Mouse (Mus musculus): ENCODE data around the gene Tmem183a. TPM values are rescaled to one million over a fixed set of nuclear protein-coding genes. Genes with fewer than 3 reads are reported as not detected.

Gene Tmem183a
- polyA plus RNA-seq, 1 experiment from 2014 or later: 51.6 TPM

DNA sequence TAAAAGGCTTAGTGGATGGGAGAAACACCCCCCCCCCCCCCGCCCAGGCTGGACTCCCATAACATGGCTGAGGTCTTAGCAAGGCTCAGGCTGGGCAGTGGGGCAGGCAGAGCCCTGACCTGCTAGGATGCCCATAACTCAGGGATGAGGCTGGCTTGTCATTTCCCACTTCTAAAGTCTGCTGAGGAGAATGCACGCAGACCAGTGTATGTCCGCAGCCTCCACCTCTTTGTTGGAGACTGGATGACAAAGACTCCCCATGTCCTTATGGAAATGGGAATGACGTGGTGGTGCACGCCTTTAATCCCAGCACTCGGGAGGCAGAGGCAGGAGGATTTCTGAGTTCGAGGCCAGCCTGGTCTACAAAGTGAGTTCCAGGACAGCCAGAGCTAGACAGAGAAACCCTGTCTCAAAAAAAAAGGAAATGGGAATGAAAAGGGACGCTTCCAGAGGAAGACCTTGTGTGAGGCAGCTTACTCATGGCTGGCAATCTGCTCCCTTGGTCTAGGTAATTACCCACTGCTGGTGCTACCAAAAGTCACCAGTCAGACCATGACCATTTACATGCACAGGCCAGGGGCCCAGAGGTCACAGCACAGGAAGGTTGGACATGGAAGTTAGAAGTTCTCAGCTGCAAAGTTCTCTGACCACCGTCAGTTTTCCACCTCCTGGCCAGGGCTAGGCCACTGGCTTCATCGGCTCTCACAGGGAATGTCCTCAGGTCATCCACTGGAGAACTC lies 28.2 kb downstream of the Tmem183a start:
- H3K9ac ChIP-seq (ENCODE audit: low read depth, low read length): no peak overlapping the region
- H3K27ac ChIP-seq (ENCODE audit: low read length): no peak overlapping the region
- no peak overlapping the region for H3K4me2 ChIP-seq (ENCODE audit: low read depth, low read length)
- H3K27me3 ChIP-seq (ENCODE audit: control insufficient read depth, insufficient read depth, low read depth, low read length): no peaks in the 10 kb centered on the region; the same call in 1 of the 2 replicates
- no peaks in the 10 kb centered on the region for H3K36me3 ChIP-seq (ENCODE audit: control insufficient read depth, insufficient read depth)
- no peak for ATAC-seq (ENCODE audit: low read depth)
- WGBS (ENCODE audit: insufficient replicate concordance): 64% methylated on average over 10 of the region's 10 CpGs
- H3K4me3 ChIP-seq (ENCODE audit: low read depth, low read length): no peak overlapping the region
- no peaks in the 10 kb centered on the region for H3K9me3 ChIP-seq (replicated peaks; ENCODE audit: control insufficient read depth, low read length)
- no peaks in the 10 kb centered on the region for H3K4me1 ChIP-seq (ENCODE audit: control insufficient read depth, low read depth, low read length)

DNA sequence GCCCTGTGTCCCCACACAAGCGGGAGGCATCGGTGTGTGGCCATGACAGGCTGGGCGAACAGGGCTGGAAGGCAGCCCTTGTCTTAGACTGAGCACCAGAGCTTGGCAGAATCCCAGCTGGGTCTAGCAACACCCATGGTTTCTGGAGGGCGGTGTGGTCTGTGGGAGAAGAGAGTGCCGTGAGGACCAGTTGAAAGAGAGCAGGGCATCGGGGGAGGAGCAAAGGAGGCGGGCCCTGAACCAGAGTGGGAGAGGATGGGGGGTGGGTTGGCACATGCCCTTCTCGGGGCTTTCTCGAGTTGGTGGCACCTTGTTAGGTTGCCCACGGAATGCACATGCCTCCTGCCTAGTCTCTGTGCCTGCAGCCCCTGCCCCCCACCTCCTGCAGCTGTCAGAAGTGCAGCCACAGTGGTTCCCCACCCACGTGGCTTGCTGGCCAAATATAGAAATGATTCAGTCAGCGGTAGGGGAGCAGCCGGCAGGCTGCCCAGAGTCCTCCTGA lies 29.0 kb downstream of the Tmem183a start, which contains the start of gene Ppfia4:
Gene Ppfia4 (minus strand): TSS at position 159 of the 502 bp plus-strand sequence.
- Histone ChIP-seq H3K9ac (ENCODE audit: low read depth, low read length) (no peak within 1 kb of the TSS), H3K9me3 (replicated peaks; ENCODE audit: control insufficient read depth, low read length) (no peaks in the 10 kb centered on the region), H3K4me3 (ENCODE audit: low read depth, low read length) (no peak within 1 kb of the TSS), H3K27ac (ENCODE audit: low read length) (no peak within 1 kb of the TSS), H3K4me2 (ENCODE audit: low read depth, low read length) (no peak within 1 kb of the TSS), H3K36me3 (ENCODE audit: control insufficient read depth, insufficient read depth) (no peaks in the 10 kb centered on the region), H3K4me1 (ENCODE audit: control insufficient read depth, low read depth, low read length) (no peaks in the 10 kb centered on the region), H3K27me3 (ENCODE audit: control insufficient read depth, insufficient read depth, low read depth, low read length) (no peaks in the 10 kb centered on the region; the same call in 1 of the 2 replicates)
- 0 out of 2 replicates have a peak, but pooled peaks have one; percentile 5 for ATAC-seq (ENCODE audit: low read depth)
- WGBS (ENCODE audit: insufficient replicate concordance): 28% methylated on average over 13 of the region's 13 CpGs

DNA sequence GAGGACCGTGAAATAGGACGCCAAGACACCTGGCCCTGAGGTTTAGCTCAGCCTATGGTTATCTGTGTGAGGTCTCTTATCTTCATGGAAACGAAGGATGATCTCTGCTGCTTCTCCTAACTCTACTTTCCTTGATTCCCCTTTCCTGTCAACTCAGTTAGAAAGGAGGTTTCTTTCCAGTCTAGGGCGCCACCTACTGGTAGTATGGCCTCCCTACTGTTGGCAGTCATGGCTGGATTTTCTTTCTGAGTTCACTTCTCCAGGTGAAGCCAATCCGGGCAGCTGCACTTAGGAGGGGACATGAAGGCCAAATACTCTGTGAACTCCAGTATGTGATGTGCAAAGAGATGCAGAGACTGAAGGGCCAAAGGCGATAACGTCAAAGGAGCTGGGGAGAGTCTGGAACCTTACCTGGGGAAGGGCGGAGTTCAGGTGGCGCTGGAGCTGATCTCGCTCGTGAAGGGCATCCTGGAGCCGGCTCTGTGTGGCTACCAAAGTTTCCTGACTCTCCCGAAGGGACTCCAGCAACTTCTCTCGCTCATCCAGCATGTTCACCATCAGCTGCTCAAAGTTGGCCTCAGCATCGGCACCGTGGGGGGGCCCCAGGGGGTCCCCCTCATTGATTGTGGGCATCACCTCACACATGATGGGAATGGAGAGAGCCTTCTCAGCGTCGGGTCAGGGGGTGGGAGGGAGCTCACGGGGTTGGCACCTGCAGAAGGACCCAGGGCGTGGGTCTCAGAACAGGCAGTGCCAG lies 29.7 kb downstream of the Tmem183a start:
- Histone ChIP-seq H3K27ac (ENCODE audit: low read length) (no peak overlapping the region), H3K27me3 (ENCODE audit: control insufficient read depth, insufficient read depth, low read depth, low read length) (no peaks in the 10 kb centered on the region; the same call in 1 of the 2 replicates), H3K36me3 (ENCODE audit: control insufficient read depth, insufficient read depth) (no peaks in the 10 kb centered on the region), H3K9me3 (replicated peaks; ENCODE audit: control insufficient read depth, low read length) (no peaks in the 10 kb centered on the region), H3K4me1 (ENCODE audit: control insufficient read depth, low read depth, low read length) (no peaks in the 10 kb centered on the region), H3K4me3 (ENCODE audit: low read depth, low read length) (no peak overlapping the region), H3K4me2 (ENCODE audit: low read depth, low read length) (no peak overlapping the region), H3K9ac (ENCODE audit: low read depth, low read length) (no peak overlapping the region)
- WGBS (ENCODE audit: insufficient replicate concordance): 42% methylated on average over 20 of the region's 20 CpGs
- ATAC-seq (ENCODE audit: low read depth): no peak

DNA sequence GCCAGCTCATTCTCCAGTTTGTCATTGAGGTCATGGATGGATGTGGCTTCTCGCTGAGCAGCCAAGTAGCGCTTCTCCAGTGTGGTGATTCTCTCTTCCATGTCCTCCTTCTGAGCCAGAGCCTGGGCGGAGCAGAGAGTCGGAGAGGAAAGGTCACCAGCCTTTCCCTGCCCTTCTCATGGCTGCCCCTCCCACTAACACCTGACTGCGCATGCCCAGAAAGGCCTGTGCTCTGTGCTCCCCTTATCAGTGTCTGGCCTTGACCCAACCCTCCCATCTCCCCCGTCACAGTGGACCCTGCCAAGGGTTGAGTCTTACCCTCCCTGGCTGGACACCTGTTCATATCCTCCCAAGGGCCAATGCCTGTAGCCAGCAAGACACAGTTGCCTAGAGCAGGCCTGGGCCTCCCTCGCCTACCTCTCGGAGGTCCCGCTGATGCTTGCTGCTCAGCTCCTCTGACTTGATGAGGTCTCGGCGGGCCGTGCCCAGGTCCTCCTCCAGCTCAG lies 34.9 kb downstream of the Tmem183a start:
- Histone ChIP-seq H3K9ac (ENCODE audit: low read depth, low read length) (no peak overlapping the region), H3K4me2 (ENCODE audit: low read depth, low read length) (no peak overlapping the region), H3K4me1 (ENCODE audit: control insufficient read depth, low read depth, low read length) (no peaks in the 10 kb centered on the region), H3K4me3 (ENCODE audit: low read depth, low read length) (no peak overlapping the region), H3K36me3 (ENCODE audit: control insufficient read depth, insufficient read depth) (no peaks in the 10 kb centered on the region), H3K9me3 (replicated peaks; ENCODE audit: control insufficient read depth, low read length) (no peaks in the 10 kb centered on the region), H3K27ac (ENCODE audit: low read length) (no peak overlapping the region), H3K27me3 (ENCODE audit: control insufficient read depth, insufficient read depth, low read depth, low read length) (no peaks in the 10 kb centered on the region)
- WGBS (ENCODE audit: insufficient replicate concordance): 75% methylated on average over 12 of the region's 12 CpGs
- no peak for ATAC-seq (ENCODE audit: low read depth)

DNA sequence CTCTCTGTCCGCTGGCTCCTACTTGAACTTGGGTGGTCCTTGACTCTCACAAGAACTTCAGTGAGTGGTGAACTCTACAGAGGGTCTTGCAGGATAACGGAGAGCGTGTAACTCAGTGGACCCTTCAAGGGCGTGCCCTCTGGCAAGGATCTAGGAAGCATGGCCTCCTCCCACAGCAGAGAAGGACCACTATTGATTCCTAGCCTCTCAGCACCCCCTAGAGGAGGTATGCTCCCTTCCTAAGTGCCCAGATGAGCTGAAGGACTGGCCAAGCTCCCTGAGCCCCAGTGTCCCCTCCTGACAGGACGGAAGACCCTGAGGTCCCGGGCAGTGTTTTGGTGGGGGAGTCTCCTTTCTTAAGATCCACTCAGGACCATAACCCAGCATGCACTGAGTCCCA lies 39.2 kb downstream of the Tmem183a start:
- Histone ChIP-seq H3K4me1 (ENCODE audit: control insufficient read depth, low read depth, low read length) (no peaks in the 10 kb centered on the region), H3K27ac (ENCODE audit: low read length) (no peak overlapping the region), H3K4me3 (ENCODE audit: low read depth, low read length) (no peak overlapping the region), H3K4me2 (ENCODE audit: low read depth, low read length) (no peak overlapping the region), H3K36me3 (ENCODE audit: control insufficient read depth, insufficient read depth) (no peaks in the 10 kb centered on the region), H3K27me3 (ENCODE audit: control insufficient read depth, insufficient read depth, low read depth, low read length) (no peaks in the 10 kb centered on the region), H3K9me3 (replicated peaks; ENCODE audit: control insufficient read depth, low read length) (no peaks in the 10 kb centered on the region), H3K9ac (ENCODE audit: low read depth, low read length) (no peak overlapping the region)
- ATAC-seq (ENCODE audit: low read depth): no peak
- 57% methylated on average over 6 of the region's 6 CpGs for WGBS (ENCODE audit: insufficient replicate concordance)

DNA sequence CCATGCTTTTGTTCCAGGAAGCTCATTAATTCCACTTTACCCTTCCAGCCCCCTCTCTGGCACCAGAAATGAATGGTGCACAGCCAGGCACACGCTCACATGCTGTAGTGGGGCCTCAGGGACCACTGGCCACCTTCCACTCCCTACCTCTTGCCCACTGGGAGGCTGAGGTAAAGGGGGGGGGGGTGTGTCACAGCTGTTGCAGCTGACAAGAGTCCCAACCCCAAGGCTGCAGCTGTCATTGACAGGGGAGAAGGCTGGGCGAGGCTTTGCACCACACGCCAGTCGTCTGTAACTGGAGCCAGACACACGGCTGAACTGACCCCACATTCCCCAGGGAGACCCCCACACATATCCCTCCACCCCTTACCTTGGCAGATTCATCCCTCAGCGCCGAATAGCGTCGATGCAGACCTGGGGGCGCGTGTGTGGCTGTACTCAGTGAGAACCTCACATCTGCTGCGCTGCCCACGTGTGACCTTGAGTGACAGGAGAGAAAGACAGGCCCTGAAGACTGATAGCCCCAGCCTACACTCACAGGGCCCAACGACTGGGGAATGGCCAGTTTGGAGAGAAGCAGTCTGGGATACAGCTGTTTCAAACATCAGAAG lies 41.0 kb downstream of the Tmem183a start:
- H3K4me1 ChIP-seq (ENCODE audit: control insufficient read depth, low read depth, low read length): no peaks in the 10 kb centered on the region
- WGBS (ENCODE audit: insufficient replicate concordance): 67% methylated on average over 14 of the region's 14 CpGs
- no peak overlapping the region for H3K27ac ChIP-seq (ENCODE audit: low read length)
- no peaks in the 10 kb centered on the region for H3K27me3 ChIP-seq (ENCODE audit: control insufficient read depth, insufficient read depth, low read depth, low read length)
- no peaks in the 10 kb centered on the region for H3K9me3 ChIP-seq (replicated peaks; ENCODE audit: control insufficient read depth, low read length)
- no peaks in the 10 kb centered on the region for H3K36me3 ChIP-seq (ENCODE audit: control insufficient read depth, insufficient read depth)
- H3K4me2 ChIP-seq (ENCODE audit: low read depth, low read length): no peak overlapping the region
- no peak for ATAC-seq (ENCODE audit: low read depth)
- no peak overlapping the region for H3K4me3 ChIP-seq (ENCODE audit: low read depth, low read length)
- no peak overlapping the region for H3K9ac ChIP-seq (ENCODE audit: low read depth, low read length)

DNA sequence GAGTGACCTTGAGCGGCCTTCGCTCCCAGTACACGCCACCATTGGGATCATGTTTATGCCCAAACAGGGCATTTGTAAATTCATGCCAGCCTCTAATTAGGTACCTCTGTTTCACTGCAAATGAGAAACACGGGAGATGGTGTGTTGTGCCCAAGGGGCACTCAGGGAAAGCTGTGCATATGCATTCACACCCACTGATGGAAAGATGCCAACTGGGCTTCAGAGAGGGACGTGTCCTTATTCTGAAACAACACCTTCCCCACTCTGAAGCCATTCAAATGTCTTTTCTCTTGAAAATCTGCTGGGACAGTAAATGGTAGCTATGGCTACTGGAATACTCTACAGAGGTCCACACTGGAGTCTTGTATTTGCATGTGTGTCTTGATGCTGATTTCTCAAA lies 43.5 kb downstream of the Tmem183a start:
- no peaks in the 10 kb centered on the region for H3K4me1 ChIP-seq (ENCODE audit: control insufficient read depth, low read depth, low read length)
- H3K4me3 ChIP-seq (ENCODE audit: low read depth, low read length): no peak overlapping the region
- H3K36me3 ChIP-seq (ENCODE audit: control insufficient read depth, insufficient read depth): no peaks in the 10 kb centered on the region
- 71% methylated on average over 5 of the region's 5 CpGs for WGBS (ENCODE audit: insufficient replicate concordance)
- no peak overlapping the region for H3K27ac ChIP-seq (ENCODE audit: low read length)
- no peak for ATAC-seq (ENCODE audit: low read depth)
- no peak overlapping the region for H3K4me2 ChIP-seq (ENCODE audit: low read depth, low read length)
- H3K9me3 ChIP-seq (replicated peaks; ENCODE audit: control insufficient read depth, low read length): no peaks in the 10 kb centered on the region
- no peaks in the 10 kb centered on the region for H3K27me3 ChIP-seq (ENCODE audit: control insufficient read depth, insufficient read depth, low read depth, low read length)
- H3K9ac ChIP-seq (ENCODE audit: low read depth, low read length): no peak overlapping the region

GRCm38 (mm10) chr1:134316361-134316760 lies 45.4 kb downstream of the Tmem183a start:
- H3K9me3 ChIP-seq (replicated peaks; ENCODE audit: control insufficient read depth, low read length): no peaks in the 10 kb centered on the region
- no peaks in the 10 kb centered on the region for H3K36me3 ChIP-seq (ENCODE audit: control insufficient read depth, insufficient read depth)
- no peak overlapping the region for H3K4me2 ChIP-seq (ENCODE audit: low read depth, low read length)
- no peak overlapping the region for H3K4me3 ChIP-seq (ENCODE audit: low read depth, low read length)
- no peak for ATAC-seq (ENCODE audit: low read depth)
- no peak overlapping the region for H3K9ac ChIP-seq (ENCODE audit: low read depth, low read length)
- H3K27me3 ChIP-seq (ENCODE audit: control insufficient read depth, insufficient read depth, low read depth, low read length): no peaks in the 10 kb centered on the region
- H3K27ac ChIP-seq (ENCODE audit: low read length): no peak overlapping the region
- no peaks in the 10 kb centered on the region for H3K4me1 ChIP-seq (ENCODE audit: control insufficient read depth, low read depth, low read length)
- WGBS (ENCODE audit: insufficient replicate concordance): 67% methylated on average over 9 of the region's 9 CpGs
